Comparison of ENCODE assay signal across 9 mouse cellular contexts in the genomic region with DNA sequence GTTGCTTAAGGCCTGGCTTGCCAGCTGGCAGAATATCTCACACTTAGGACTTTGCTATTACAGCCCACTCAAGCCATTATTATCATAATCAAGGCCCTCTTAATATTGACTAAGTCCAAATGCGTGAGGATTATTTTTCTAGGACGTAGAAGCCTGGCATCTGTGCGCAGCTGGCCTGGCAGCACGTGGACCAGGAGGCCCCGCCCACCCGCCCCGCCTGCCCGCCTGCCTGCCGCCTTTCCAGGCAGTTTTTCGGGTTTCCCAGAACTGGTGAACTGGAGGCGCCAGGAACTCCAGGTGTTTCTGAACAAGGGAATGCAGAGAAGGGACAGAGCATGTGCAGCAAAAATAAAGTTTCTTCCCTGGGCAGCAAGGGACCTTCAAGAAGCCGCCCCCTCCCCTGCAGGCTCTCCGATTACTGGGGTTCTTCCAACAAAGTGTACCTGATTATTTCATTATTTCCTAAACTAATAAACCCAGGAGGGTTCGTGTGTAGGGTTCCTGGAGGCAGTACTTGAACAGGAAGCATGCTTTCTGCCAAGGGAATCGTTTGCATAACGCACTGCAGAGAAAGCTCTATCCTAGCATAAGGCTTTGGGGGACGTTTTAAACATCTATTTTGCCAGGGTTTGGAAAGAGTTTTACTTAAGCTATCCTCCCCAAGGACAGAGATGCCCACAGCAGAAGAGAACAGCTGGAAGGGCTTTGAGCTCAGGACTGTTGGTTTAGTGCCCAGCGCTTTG. TPM values are rescaled to one million over a fixed set of nuclear protein-coding genes. Genes with fewer than 3 reads are reported as not detected.
DNase-seq lines count a peak whose midpoint lies in the region; ATAC-seq and TF ChIP-seq lines count a peak whose summit lies in the region.
"Had no signal": no experiment of that assay in that cellular context is flagged by ENCODE, and none has a peak within 500 bp of the region (broad histone marks: within the 10 kb centered on the region; RNA-seq: fewer than 3 reads in every experiment).

No protein-coding gene starts in this region.

- H3K4me3 ChIP-seq in gastrocnemius, adult 2 months, result peak overlapping the region; percentile 65
- no peak overlapping the region for H3K4me3 ChIP-seq in heart, adult 2 months
- no peak overlapping the region for H3K4me3 ChIP-seq in stomach, embryonic 15.5 days (replicated peaks)

- no peaks in the 10 kb centered on the region for H3K27me3 ChIP-seq in heart, adult 2 months (ENCODE audit: control insufficient read depth, insufficient read depth, low read length)
- no peaks in the 10 kb centered on the region for H3K27me3 ChIP-seq in stomach, embryonic 15.5 days (replicated peaks)

- TF ChIP-seq CTCF in gastrocnemius, adult 2 months (IDR thresholded peaks at IDR 0.05), result no peak
- no peak for TF ChIP-seq CTCF in heart, adult 2 months (IDR thresholded peaks at IDR 0.05)

- intact Hi-C loops in gastrocnemius, adult 2 months (cut with DNase I), result no loop called here
- intact Hi-C loops in heart, adult 2 months (cut with DNase I), result no loop called here

- DNase-seq in gastrocnemius, adult 2 months, result peak; percentile 37
- DNase-seq in gastrocnemius, adult 18-20 months (ENCODE audit: low spot score), result no peak
- DNase-seq in heart, adult 2 months, result peak; percentile 59 to 66
- peak; percentile 35 for DNase-seq in kidney, adult 9 months
- peak; percentile 63 for DNase-seq in lung, postnatal 10 days
- DNase-seq in T-cell, adult 2 months (ENCODE audit: low spot score), result no peak
- no peak for DNase-seq in urinary bladder, postnatal 25 days (ENCODE audit: low spot score)

- TF ChIP-seq POLR2A in heart, adult 2 months (IDR thresholded peaks at IDR 0.05; ENCODE audit: insufficient read depth, low read depth, low read length), result no peak

- peak overlapping the region; percentile 69 for H3K27ac ChIP-seq in gastrocnemius, adult 2 months
- H3K27ac ChIP-seq in heart, adult 2 months, result peak overlapping the region; percentile 23; the same call in 1 of the 2 replicates
- peak overlapping the region; percentile 90 for H3K27ac ChIP-seq in stomach, embryonic 15.5 days

- H3K4me2 ChIP-seq in stomach, embryonic 15.5 days, result peak overlapping the region; percentile 32

- H3K9ac ChIP-seq in heart, adult 2 months (ENCODE audit: low read depth, low read length), result peak overlapping the region; percentile 45
- no peak overlapping the region for H3K9ac ChIP-seq in stomach, embryonic 15.5 days

- H3K79me2 ChIP-seq in heart, adult 2 months (replicated peaks; ENCODE audit: control insufficient read depth, insufficient read depth, low read length), result no peaks in the 10 kb centered on the region

- TF ChIP-seq EP300 in heart, adult 2 months (IDR thresholded peaks at IDR 0.05; ENCODE audit: insufficient read depth, low read depth, low read length), result no peak

- peaks cover 5% of the 10 kb centered on the region for H3K4me1 ChIP-seq in heart, adult 2 months (ENCODE audit: control insufficient read depth, insufficient read depth, low read length)
- H3K4me1 ChIP-seq in stomach, embryonic 15.5 days, result peaks cover 7% of the 10 kb centered on the region

- H3K9me3 ChIP-seq in stomach, embryonic 15.5 days, result no peaks in the 10 kb centered on the region

- no peaks in the 10 kb centered on the region; the same call in 1 of the 2 replicates for H3K36me3 ChIP-seq in heart, adult 2 months (ENCODE audit: control insufficient read depth, insufficient read depth, low read length)
- no peaks in the 10 kb centered on the region for H3K36me3 ChIP-seq in stomach, embryonic 15.5 days

- peak; percentile 54; the same call in 1 of the 2 replicates for ATAC-seq in stomach, embryonic 15.5 days (ENCODE audit: insufficient read depth, low FRiP score, low read depth)

- WGBS in heart, adult 2 months, result 17% methylated on average over 18 of the region's 18 CpGs
- 9% methylated on average over 18 of the region's 18 CpGs for WGBS in stomach, embryonic 15.5 days

RNA-seq across cellular contexts. Expression of gene Erp27, which starts 8.4 kb away (rescaled TPM):
- under 1 TPM in 1 of 2 experiments, not detected in 1; 0.20 TPM for total RNA-seq in gastrocnemius, adult 2 months (2021)
- not detected for total RNA-seq in gastrocnemius, adult 18-20 months (2021)
- not detected for total RNA-seq in heart, adult 2 months (2021)
- polyA plus RNA-seq in heart, adult 2 months (2012; rRNA removed), result 0.29 and 0.51 TPM in 2 replicates
- 40.1 and 57.2 TPM in 2 replicates for polyA plus RNA-seq in stomach, embryonic 15.5 days (2015; fragmentation: Nextera tagmentation; extraction: Ambion mirVana)

RNA-seq across cellular contexts. Expression of gene Pde6h, which starts 10.1 kb away (rescaled TPM):
- total RNA-seq in gastrocnemius, adult 2 months (2021), result not detected
- total RNA-seq in gastrocnemius, adult 18-20 months (2021), result not detected
- total RNA-seq in heart, adult 2 months (2021), result under 1 TPM in 1 of 2 experiments, not detected in 1; 0.30 TPM
- polyA plus RNA-seq in heart, adult 2 months (2012; rRNA removed), result 0.04 and 0.26 TPM in 2 replicates
- polyA plus RNA-seq in stomach, embryonic 15.5 days (2015; fragmentation: Nextera tagmentation; extraction: Ambion mirVana), result not detected in 2 replicates

RNA-seq across cellular contexts. Expression of gene Arhgdib, which starts 28.1 kb away (rescaled TPM):
- 10 to 100 TPM in 1 of 2 experiments, 1 to 10 TPM in 1; 4.9 to 10.2 TPM for total RNA-seq in gastrocnemius, adult 2 months (2021)
- total RNA-seq in gastrocnemius, adult 18-20 months (2021), result 10 to 100 TPM in 1 of 2 experiments, 1 to 10 TPM in 1; 5.8 to 10.9 TPM
- total RNA-seq in heart, adult 2 months (2021), result 10 to 100 TPM; 24.0 to 30.4 TPM
- 41.7 and 57.6 TPM in 2 replicates for polyA plus RNA-seq in heart, adult 2 months (2012; rRNA removed)
- 56.1 and 70.2 TPM in 2 replicates for polyA plus RNA-seq in stomach, embryonic 15.5 days (2015; fragmentation: Nextera tagmentation; extraction: Ambion mirVana)

RNA-seq across cellular contexts. Expression of gene Mgp, which starts 37.9 kb away (rescaled TPM):
- total RNA-seq in gastrocnemius, adult 2 months (2021), result 100 to 1,000 TPM in 1 of 2 experiments, 10 to 100 TPM in 1; 52.8 to 161 TPM
- 10 to 100 TPM; 51.3 to 68.0 TPM for total RNA-seq in gastrocnemius, adult 18-20 months (2021)
- total RNA-seq in heart, adult 2 months (2021), result 100 to 1,000 TPM; 409 to 433 TPM
- 1,071 and 1,296 TPM in 2 replicates for polyA plus RNA-seq in heart, adult 2 months (2012; rRNA removed)
- 150 and 225 TPM in 2 replicates for polyA plus RNA-seq in stomach, embryonic 15.5 days (2015; fragmentation: Nextera tagmentation; extraction: Ambion mirVana)

RNA-seq across cellular contexts. Expression of gene Art4, which starts 56.0 kb away (rescaled TPM):
- under 1 TPM; 0.10 to 0.11 TPM for total RNA-seq in gastrocnemius, adult 2 months (2021)
- not detected for total RNA-seq in gastrocnemius, adult 18-20 months (2021)
- 10 to 100 TPM; 16.3 to 19.6 TPM for total RNA-seq in heart, adult 2 months (2021)
- polyA plus RNA-seq in heart, adult 2 months (2012; rRNA removed), result 12.8 and 19.9 TPM in 2 replicates
- 5.5 and 7.7 TPM in 2 replicates for polyA plus RNA-seq in stomach, embryonic 15.5 days (2015; fragmentation: Nextera tagmentation; extraction: Ambion mirVana)
- polyA plus RNA-seq: C2C12 had no signal

Comparison
In these comparisons a context has a peak if more than half of its experiments do, and no peak if none do; other contexts are left out.
1. DNase-seq: peak in gastrocnemius, adult 2 months (single experiment), heart, adult 2 months (2 of 2), kidney, adult 9 months (single experiment) and lung, postnatal 10 days (single experiment); none in gastrocnemius, adult 18-20 months (single experiment), T-cell, adult 2 months (single experiment) and urinary bladder, postnatal 25 days (single experiment).
2. H3K27ac ChIP-seq: peak in every context shown above with its lines; median percentile 90 in stomach, embryonic 15.5 days; 69 in gastrocnemius, adult 2 months; 23 in heart, adult 2 months.